Mouse (Mus musculus): ENCODE measurements at regions not wholly inside any gene's neighbourhood (a gene's known extent, or its start where the extent isn't known, plus 50 kb on each side); places are given as distances from the start of the nearest gene placed in this dataset.

DNA sequence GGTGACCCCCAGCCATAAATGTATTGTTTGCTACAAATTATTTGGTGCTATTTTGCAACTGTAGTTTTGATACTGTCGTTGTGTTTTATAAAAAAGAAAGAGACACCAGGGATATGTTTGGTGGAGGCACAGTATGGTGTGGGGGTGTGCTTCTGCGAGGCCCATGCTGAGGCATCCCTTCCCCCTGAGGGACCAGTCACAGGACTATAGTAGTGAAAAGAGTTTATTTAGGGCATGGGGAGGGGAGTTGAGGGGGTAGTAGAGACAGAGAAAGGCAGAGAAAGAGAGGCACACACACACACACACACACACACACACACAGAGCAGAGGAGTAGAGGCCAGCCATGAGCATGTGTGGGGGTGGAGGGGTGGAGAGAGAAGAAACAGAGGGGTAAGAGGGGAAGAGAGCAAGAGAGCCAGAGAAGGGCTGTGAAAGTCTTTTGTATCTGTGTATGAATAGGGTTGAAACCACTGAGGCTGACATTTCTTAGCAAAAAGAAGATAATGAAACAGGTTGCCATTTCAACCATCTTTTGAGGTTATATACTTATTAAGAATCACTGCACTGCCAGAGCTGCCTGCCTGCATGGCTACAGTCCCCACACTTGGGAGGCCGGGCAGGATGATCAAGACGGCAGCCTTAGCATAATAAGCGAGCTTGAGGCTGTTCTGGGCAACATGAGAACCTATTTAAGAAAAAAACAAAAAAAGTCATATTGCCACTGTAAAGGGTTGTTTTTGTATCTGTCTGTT is 65.3 kb upstream of the Osbpl8 start:
- no peak for TF ChIP-seq CTCF (IDR thresholded peaks at IDR 0.05; ENCODE audit: extremely low read depth, insufficient read depth, insufficient read length, insufficient replicate concordance)
- no peak for TF ChIP-seq POLR2A (IDR thresholded peaks at IDR 0.05; ENCODE audit: low read depth, low read length)
